Mouse (Mus musculus) megakaryocyte, embryonic 14.5 days (primary cell): ENCODE measurements around the gene Rfc4.
A peak's percentile ranks its signal among the peaks of the same experiment; 100 is the strongest.

Experiments used
- FLI1 ChIP-seq: IDR thresholded peaks from 2 replicates; pipeline ENCODE4 v1.6.1; 2012; ENCODE audit warnings: low read length, inconsistent platforms, mixed read lengths
- GATA1 ChIP-seq: IDR thresholded peaks from 3 replicates; pipeline ENCODE4 v1.6.1; 2012; ENCODE audit warnings: mixed read lengths, low read length, inconsistent platforms, borderline replicate concordance

GRCm38 (mm10) chr16:23127673-23128375 lies at the start of gene Rfc4:
- TF ChIP-seq FLI1 (peak; percentile 98; the same call in 1 of the 2 replicates), GATA1 (no peak)
